8 mouse cellular contexts compared by ENCODE assay signal in the genomic region with DNA sequence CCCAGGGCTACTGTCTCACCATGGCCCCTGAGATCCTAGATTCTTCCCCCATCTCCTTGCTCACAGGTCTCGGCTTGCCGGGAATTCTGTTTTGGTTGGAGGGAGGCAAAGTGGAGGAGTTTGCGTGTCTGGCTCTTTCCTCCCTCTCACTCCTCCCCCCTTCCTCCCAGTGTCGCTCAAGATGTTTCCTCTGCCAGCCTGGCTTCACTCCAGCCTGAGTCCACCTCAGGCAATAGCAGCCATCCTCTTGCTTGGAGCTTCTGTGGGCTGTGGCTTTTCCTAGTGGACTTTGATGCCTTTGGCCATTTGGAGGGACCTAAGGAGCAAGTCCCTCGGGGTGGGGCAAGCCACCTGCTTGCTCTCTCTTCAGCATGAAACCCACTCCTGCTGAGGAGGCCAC. TPM values are rescaled to one million over a fixed set of nuclear protein-coding genes. Genes with fewer than 3 reads are reported as not detected.
DNase-seq lines count a peak whose midpoint lies in the region; ATAC-seq and TF ChIP-seq lines count a peak whose summit lies in the region.

No protein-coding gene starts in this region.

- 24% methylated on average over 5 of the region's 5 CpGs for WGBS in forebrain, postnatal 0 days
- WGBS in forebrain, embryonic 12.5 days: 47% methylated on average over 5 of the region's 5 CpGs
- 54% methylated on average over 5 of the region's 5 CpGs for WGBS in thymus, adult 2 months

- H3K4me2 ChIP-seq in forebrain, postnatal 0 days (ENCODE audit: low read depth): no peak overlapping the region
- H3K4me2 ChIP-seq in forebrain, embryonic 12.5 days: no peak overlapping the region

- no peaks in the 10 kb centered on the region for H3K9me3 ChIP-seq in forebrain, postnatal 0 days (ENCODE audit: low read length)
- H3K9me3 ChIP-seq in forebrain, embryonic 12.5 days: no peaks in the 10 kb centered on the region

- H3K27ac ChIP-seq in forebrain, postnatal 0 days (ENCODE audit: low read depth, low read length): no peak overlapping the region
- no peak overlapping the region for H3K27ac ChIP-seq in forebrain, embryonic 12.5 days
- H3K27ac ChIP-seq in thymus, adult 2 months (ENCODE audit: control insufficient read depth, insufficient read depth, low read length): no peak overlapping the region

- no peaks in the 10 kb centered on the region for H3K27me3 ChIP-seq in forebrain, postnatal 0 days (ENCODE audit: insufficient read depth, low read length)
- no peaks in the 10 kb centered on the region for H3K27me3 ChIP-seq in forebrain, embryonic 12.5 days
- H3K27me3 ChIP-seq in thymus, adult 2 months (ENCODE audit: control insufficient read depth, insufficient read depth, low read length): no peaks in the 10 kb centered on the region

- TF ChIP-seq CTCF in forebrain, postnatal 0 days (IDR thresholded peaks at IDR 0.05; ENCODE audit: low read depth): no peak
- TF ChIP-seq CTCF in thymus, adult 2 months (IDR thresholded peaks at IDR 0.05; ENCODE audit: borderline replicate concordance, control insufficient read depth, extremely low read depth, insufficient read depth, low read length, poor library complexity): no peak

- no peaks in the 10 kb centered on the region for H3K36me3 ChIP-seq in forebrain, postnatal 0 days (ENCODE audit: insufficient read depth)
- H3K36me3 ChIP-seq in forebrain, embryonic 12.5 days (replicated peaks): no peaks in the 10 kb centered on the region
- no peaks in the 10 kb centered on the region for H3K36me3 ChIP-seq in thymus, adult 2 months (ENCODE audit: control insufficient read depth, insufficient read depth, low read length)

- no peak overlapping the region for H3K4me3 ChIP-seq in forebrain, postnatal 0 days (ENCODE audit: low read depth, low read length)
- H3K4me3 ChIP-seq in forebrain, embryonic 12.5 days (replicated peaks): no peak overlapping the region
- no peak overlapping the region for H3K4me3 ChIP-seq in thymus, adult 2 months (ENCODE audit: control insufficient read depth, insufficient read depth, low read length)

- peaks cover 22% of the 10 kb centered on the region; the same call in 1 of the 2 replicates for H3K4me1 ChIP-seq in forebrain, postnatal 0 days (ENCODE audit: insufficient read depth)
- peaks cover 45% of the 10 kb centered on the region for H3K4me1 ChIP-seq in forebrain, embryonic 12.5 days
- 0 out of 2 replicates have a peak, but pooled peaks cover 3% of the 10 kb centered on the region for H3K4me1 ChIP-seq in thymus, adult 2 months (replicated peaks; ENCODE audit: control insufficient read depth, insufficient read depth, low read length)

- no peak overlapping the region for H3K9ac ChIP-seq in forebrain, postnatal 0 days
- H3K9ac ChIP-seq in forebrain, embryonic 12.5 days: no peak overlapping the region

- 0 out of 2 replicates have a peak, but pooled peaks have one; percentile 41 for ATAC-seq in forebrain, postnatal 0 days
- no peak for ATAC-seq in forebrain, embryonic 12.5 days (ENCODE audit: low FRiP score)

- DNase-seq in forebrain, postnatal 0 days: peak; percentile 60
- DNase-seq in ovary, adult 18-20 months (ENCODE audit: low spot score): peak; percentile 38
- DNase-seq in ovary, postnatal 36 days (ENCODE audit: low spot score): no peak
- DNase-seq in kidney, postnatal 4 days: peak; percentile 63 to 74
- peak; percentile 48 for DNase-seq in right cerebral cortex, postnatal 25 days
- DNase-seq in thymus, adult 2 months: no peak
- no peak for DNase-seq in thymus, postnatal 4 days

- TF ChIP-seq POLR2A in thymus, adult 2 months (IDR thresholded peaks at IDR 0.05; ENCODE audit: control insufficient read depth, extremely low read depth, insufficient read depth, low read length, poor library complexity): no peak

RNA-seq across cellular contexts. Expression of a gene that starts 27.2 kb away (rescaled TPM):
- total RNA-seq in forebrain, postnatal 0 days (2014; rRNA removed): 88.0 and 102 TPM in 2 replicates
- 10.3 and 13.0 TPM in 2 replicates for polyA plus RNA-seq in forebrain, postnatal 0 days (2015; fragmentation: Nextera tagmentation; extraction: Ambion mirVana)
- polyA plus RNA-seq in forebrain, embryonic 12.5 days (2016; fragmentation: Nextera tagmentation; extraction: Ambion mirVana): 10.8 and 12.2 TPM in 2 replicates
- polyA plus RNA-seq in thymus, adult 2 months (2012; rRNA removed): 26.3 and 29.6 TPM in 2 replicates

Comparison
In these comparisons a context has a peak if more than half of its experiments do, and no peak if none do; other contexts are left out.
1. DNase-seq: peak in forebrain, postnatal 0 days (single experiment), ovary, adult 18-20 months (single experiment), kidney, postnatal 4 days (2 of 2) and right cerebral cortex, postnatal 25 days (single experiment); none in ovary, postnatal 36 days (single experiment), thymus, adult 2 months (single experiment) and thymus, postnatal 4 days (single experiment).